Mouse (Mus musculus) lung, postnatal 0 days (tissue): ENCODE results near the gene Ntrk1. TPM values are rescaled to one million over a fixed set of nuclear protein-coding genes. Genes with fewer than 3 reads are reported as not detected.

ENCODE experiments used
- ATAC-seq: fragments of 200-750 bp; cut with Nextera tagmentation; 2 replicates; pipeline ENCODE4 v1.8.0; 2017; ENCODE audit warnings: moderate library complexity
- DNase-seq: peaks from one replicate; pipeline ENCODE4 v3.0.0-alpha.2; 2016; ENCODE audit warnings: low spot score
- H3K27ac ChIP-seq: fragments of 300-500 bp; sonication (generic); 2 replicates; pipeline ENCODE4 v1.5.1; 2014; ENCODE audit warnings: antibody characterized with exemption, mild to moderate bottlenecking, low read length, mixed read lengths
- H3K27me3 ChIP-seq: fragments of 300-500 bp; sonication (generic); replicated peaks from 2 replicates; pipeline ENCODE4 v1.6.1; 2014; ENCODE audit warnings: low read length, mixed read lengths; ENCODE audit not compliant: insufficient read depth
- H3K36me3 ChIP-seq: fragments of 300-500 bp; sonication (generic); 2 replicates; pipeline ENCODE4 v1.6.1; 2014; ENCODE audit warnings: low read length, mixed read lengths; ENCODE audit not compliant: insufficient read depth
- H3K4me1 ChIP-seq: fragments of 300-500 bp; sonication (generic); 2 replicates; pipeline ENCODE4 v1.6.1; 2014; ENCODE audit warnings: antibody characterized with exemption, low read depth, low read length, mixed read lengths; ENCODE audit not compliant: insufficient read depth
- H3K4me2 ChIP-seq: fragments of 300-500 bp; sonication (generic); replicated peaks from 2 replicates; pipeline ENCODE4 v1.6.1; 2014; ENCODE audit warnings: low read depth, mild to moderate bottlenecking, low read length, moderate library complexity, mixed read lengths
- H3K4me3 ChIP-seq: fragments of 300-500 bp; sonication (generic); 2 replicates; pipeline ENCODE4 v1.5.1; 2014; ENCODE audit warnings: low read depth, low read length
- H3K9ac ChIP-seq: fragments of 300-500 bp; sonication (generic); replicated peaks from 2 replicates; pipeline ENCODE4 v1.6.1; 2014; ENCODE audit warnings: low read depth, mild to moderate bottlenecking
- H3K9me3 ChIP-seq: fragments of 300-500 bp; sonication (generic); 2 replicates; pipeline ENCODE4 v1.6.1; 2016; ENCODE audit warnings: low read length, mixed read lengths
- CTCF ChIP-seq: IDR thresholded peaks from 2 replicates; pipeline ENCODE4 v1.5.1; 2016; ENCODE audit warnings: antibody characterized with exemption, mild to moderate bottlenecking
- EP300 ChIP-seq: IDR thresholded peaks from 2 replicates; pipeline ENCODE4 v1.6.1; 2016; ENCODE audit warnings: antibody characterized with exemption, mild to moderate bottlenecking, control low read depth
- WGBS: fragments of 180-500 bp; shearing (Covaris S2); extraction: QIAGEN DNeasy Blood & Tissue Kit; methylation state at CpG from one replicate; pipeline ENCODE4 v1.1.7; 2014; 5-methylcytosine and 5-hydroxymethylcytosine counted together
- polyA plus RNA-seq: library from polyadenylated mRNA; unstranded; fragments of >200 nt; fragmentation: Nextera tagmentation; extraction: Ambion mirVana; gene quantifications from 2 replicates; pipeline ENCODE4 v1.2.1, GENCODE M21; 2015

Ntrk1 gene
- polyA plus RNA-seq, 1 experiment from 2014 or later, result 4.1 TPM

GRCm38 (mm10) chr3:87742735-87743134, 52.2 kb downstream of the Ntrk1 start:
- Histone ChIP-seq H3K4me2 (no peak overlapping the region), H3K4me1 (peaks cover 3% of the 10 kb centered on the region; the same call in 1 of the 2 replicates), H3K4me3 (no peak overlapping the region), H3K9me3 (no peaks in the 10 kb centered on the region), H3K27me3 (no peaks in the 10 kb centered on the region), H3K9ac (no peak overlapping the region), H3K36me3 (no peaks in the 10 kb centered on the region), H3K27ac (no peak overlapping the region)
- DNase-seq (no peak), ATAC-seq (no peak)
- WGBS, result 82% methylated on average over 16 of the region's 16 CpGs
- TF ChIP-seq CTCF (no peak), EP300 (no peak)

GRCm38 (mm10) chr3:87742013-87742412, 52.9 kb downstream of the Ntrk1 start:
- Histone ChIP-seq H3K9ac (no peak overlapping the region), H3K27ac (no peak overlapping the region), H3K4me1 (peaks cover 3% of the 10 kb centered on the region; the same call in 1 of the 2 replicates), H3K27me3 (no peaks in the 10 kb centered on the region), H3K9me3 (no peaks in the 10 kb centered on the region), H3K36me3 (no peaks in the 10 kb centered on the region), H3K4me2 (no peak overlapping the region), H3K4me3 (no peak overlapping the region)
- TF ChIP-seq CTCF (no peak), EP300 (no peak)
- 73% methylated on average over 3 of the region's 3 CpGs for WGBS
- no peak for ATAC-seq
- no peak for DNase-seq

DNA sequence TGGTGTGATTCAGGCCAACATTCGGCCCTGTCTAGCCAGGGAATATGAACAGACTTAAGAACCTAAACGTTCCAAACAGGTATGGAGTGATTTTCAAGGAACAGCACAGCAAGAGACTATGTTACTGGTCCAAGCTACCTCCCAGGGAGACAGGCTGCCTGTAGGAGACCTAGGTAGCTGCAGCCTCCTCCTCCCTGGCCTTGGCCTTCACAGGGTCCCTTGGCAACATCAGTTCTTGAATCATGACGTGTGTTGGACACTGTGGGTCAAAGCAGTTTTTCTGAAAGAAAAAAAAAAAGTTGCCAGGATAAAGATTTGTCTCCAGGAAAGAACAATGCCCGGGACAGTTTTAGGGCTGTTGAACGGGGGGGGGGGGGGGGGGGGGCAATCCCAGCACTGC, 56.1 kb downstream of the Ntrk1 start:
- H3K36me3 ChIP-seq, result peaks cover 21% of the 10 kb centered on the region; the same call in 1 of the 2 replicates
- H3K4me1 ChIP-seq, result no peaks in the 10 kb centered on the region
- no peak overlapping the region for H3K4me2 ChIP-seq
- no peak for TF ChIP-seq CTCF
- TF ChIP-seq EP300, result no peak
- no peak for ATAC-seq
- no peaks in the 10 kb centered on the region for H3K27me3 ChIP-seq
- H3K27ac ChIP-seq, result no peak overlapping the region
- no peak overlapping the region for H3K4me3 ChIP-seq
- no peak overlapping the region for H3K9ac ChIP-seq
- DNase-seq, result no peak
- 80% methylated on average over 5 of the region's 5 CpGs for WGBS
- no peaks in the 10 kb centered on the region for H3K9me3 ChIP-seq

- H3K9ac ChIP-seq, result no peak overlapping the region
- no peak overlapping the region for H3K27ac ChIP-seq
- no peaks in the 10 kb centered on the region for H3K9me3 ChIP-seq
- H3K4me2 ChIP-seq, result no peak overlapping the region
- TF ChIP-seq EP300, result no peak
- TF ChIP-seq CTCF, result no peak
- WGBS, result 62% methylated on average over 9 of the region's 9 CpGs
- ATAC-seq (no peak), DNase-seq (no peak)
- no peaks in the 10 kb centered on the region for H3K4me1 ChIP-seq
- no peaks in the 10 kb centered on the region for H3K27me3 ChIP-seq
- peaks cover 41% of the 10 kb centered on the region; the same call in 1 of the 2 replicates for H3K36me3 ChIP-seq
- no peak overlapping the region for H3K4me3 ChIP-seq
Measured at GRCm38 (mm10) chr3:87735335-87735734, 59.6 kb downstream of the Ntrk1 start.

GRCm38 (mm10) chr3:87733984-87734761, 60.8 kb downstream of the Ntrk1 start:
- H3K9ac ChIP-seq, result no peak overlapping the region
- H3K4me1 ChIP-seq, result no peaks in the 10 kb centered on the region
- TF ChIP-seq CTCF (no peak), EP300 (no peak)
- 78% methylated on average over 11 of the region's 11 CpGs for WGBS
- ATAC-seq, result no peak
- DNase-seq, result no peak
- H3K4me2 ChIP-seq, result no peak overlapping the region
- no peaks in the 10 kb centered on the region for H3K27me3 ChIP-seq
- no peak overlapping the region for H3K27ac ChIP-seq
- H3K9me3 ChIP-seq, result no peaks in the 10 kb centered on the region
- H3K36me3 ChIP-seq, result peaks cover 52% of the 10 kb centered on the region
- H3K4me3 ChIP-seq, result no peak overlapping the region

GRCm38 (mm10) chr3:87733098-87733497, 61.9 kb downstream of the Ntrk1 start:
- Histone ChIP-seq H3K9me3 (no peaks in the 10 kb centered on the region), H3K4me3 (no peak overlapping the region), H3K27me3 (no peaks in the 10 kb centered on the region), H3K4me2 (no peak overlapping the region), H3K36me3 (peaks cover 60% of the 10 kb centered on the region), H3K9ac (no peak overlapping the region), H3K27ac (no peak overlapping the region), H3K4me1 (no peaks in the 10 kb centered on the region)
- WGBS, result 73% methylated on average over 4 of the region's 4 CpGs
- DNase-seq, result no peak
- TF ChIP-seq EP300 (no peak), CTCF (no peak)
- no peak for ATAC-seq
